Mouse (Mus musculus) heart, postnatal 14 days (tissue): ENCODE data around the gene Gls2. TPM values are rescaled to one million over a fixed set of nuclear protein-coding genes. Genes with fewer than 3 reads are reported as not detected.
"Not testable (repeated sequence)": the region's sequence is repeated elsewhere in the genome, so short reads cannot be mapped to it uniquely, and the experiment has no call there.

ENCODE experiments used
- DNase-seq, 2 experiments: peaks; one replicate each; pipeline ENCODE4 v3.0.0; 2021 to 2022
- intact Hi-C: fragments of 180-260 bp; cut with DNase I; formaldehyde crosslinking; loops from one replicate; pipeline ENCODE4 v1.15.1; 2025
- total RNA-seq, 2 experiments: library from RNA; stranded (reverse); gene quantifications; 2 replicates each; pipeline ENCODE4 v1.2.3; 2021

Gene Gls2
- total RNA-seq, 2 experiments from 2014 or later = 0.60 to 0.90 TPM

GRCm38 (mm10) chr10:128192030-128192766 is 2.1 kb upstream of the Gls2 start:
- intact Hi-C loops, DNase-seq: not testable (repeated sequence)

- no peak for DNase-seq
- intact Hi-C loops = no loop called here
These were observed 1.1 kb upstream of the Gls2 start for GRCm38 (mm10) chr10:128193113-128193512.

- DNase-seq = peak in 1 of 2 experiments; percentile 74
- intact Hi-C loops = no loop called here
These were observed 549 bp downstream of the Gls2 start for GRCm38 (mm10) chr10:128194551-128195461.

- intact Hi-C loops = no loop called here
- DNase-seq = no peak
These were observed 7.6 kb downstream of the Gls2 start for GRCm38 (mm10) chr10:128201856-128202255.

GRCm38 (mm10) chr10:128204941-128205340 is 10.7 kb downstream of the Gls2 start:
- intact Hi-C loops = no loop called here

GRCm38 (mm10) chr10:128208326-128208725 is 14.1 kb downstream of the Gls2 start:
- intact Hi-C loops = no loop called here
- DNase-seq = no peak

More at GRCm38 (mm10) chr10:128204941-128205340, 10.7 kb downstream of the Gls2 start:
- DNase-seq = no peak

- intact Hi-C loops = no loop called here
- no peak for DNase-seq
These were observed 15.2 kb downstream of the Gls2 start for GRCm38 (mm10) chr10:128209311-128210009.

GRCm38 (mm10) chr10:128210131-128210530 is 15.9 kb downstream of the Gls2 start:
- DNase-seq = no peak
- intact Hi-C loops = no loop called here

- DNase-seq = no peak
- intact Hi-C loops = no loop called here
These were observed 16.7 kb downstream of the Gls2 start for GRCm38 (mm10) chr10:128210954-128211353.

GRCm38 (mm10) chr10:128211390-128212108 is 17.3 kb downstream of the Gls2 start, which contains the start of gene Spryd4:
Spryd4 (minus strand) TSS chr10:128211807.
- intact Hi-C loops = loop anchor here (2.0 kb wide), 1 partner anchor 73 kb away; no protein-coding TSS in a partner anchor
- peak; percentile 88 to 92 for DNase-seq

- DNase-seq = no peak
- intact Hi-C loops = loop anchor here (2.0 kb wide), 1 partner anchor 73 kb away; no protein-coding TSS in a partner anchor
These were observed 17.9 kb downstream of the Gls2 start for GRCm38 (mm10) chr10:128212148-128212547.

GRCm38 (mm10) chr10:128212871-128213323 is 18.6 kb downstream of the Gls2 start:
- intact Hi-C loops = loop anchor here (2.0 kb wide), 1 partner anchor 72 kb away; no protein-coding TSS in a partner anchor
- DNase-seq = peak; percentile 51 to 69

GRCm38 (mm10) chr10:128214112-128214511 is 19.9 kb downstream of the Gls2 start:
- intact Hi-C loops, DNase-seq: not testable (repeated sequence)

GRCm38 (mm10) chr10:128214981-128215380 is 20.7 kb downstream of the Gls2 start:
- no peak for DNase-seq
- intact Hi-C loops = no loop called here

GRCm38 (mm10) chr10:128218387-128219117 is 24.3 kb downstream of the Gls2 start:
- no peak for DNase-seq
- intact Hi-C loops = no loop called here

GRCm38 (mm10) chr10:128221533-128222286 is 27.5 kb downstream of the Gls2 start:
- intact Hi-C loops = no loop called here

GRCm38 (mm10) chr10:128225064-128225463 is 30.8 kb downstream of the Gls2 start:
- intact Hi-C loops = no loop called here
- DNase-seq = no peak

More at GRCm38 (mm10) chr10:128221533-128222286, 27.5 kb downstream of the Gls2 start:
- DNase-seq = no peak

- DNase-seq = no peak
- intact Hi-C loops = no loop called here
These were observed 31.3 kb downstream of the Gls2 start, which contains the start of gene Mip for GRCm38 (mm10) chr10:128225538-128225937. Mip (plus strand) TSS chr10:128225838.
